Mouse (Mus musculus) stomach, embryonic 16.5 days (tissue): ENCODE measurements around the gene Arhgap18. TPM values are rescaled to one million over a fixed set of nuclear protein-coding genes. Genes with fewer than 3 reads are reported as not detected.

ENCODE experiments used
- ATAC-seq: fragments of 200-750 bp; cut with Nextera tagmentation; 2 replicates; pipeline ENCODE4 v1.8.0; 2017; ENCODE audit warnings: moderate number of reproducible peaks, moderate TSS enrichment; ENCODE audit not compliant: insufficient read depth, low FRiP score
- H3K27ac ChIP-seq: fragments of 300-500 bp; sonication (generic); 2 replicates; pipeline ENCODE4 v1.5.1; 2014; ENCODE audit warnings: low read length
- H3K27me3 ChIP-seq: fragments of 300-500 bp; sonication (generic); 2 replicates; pipeline ENCODE4 v1.6.1; 2014; ENCODE audit warnings: low read length, control low read depth, mixed read lengths; ENCODE audit not compliant: control insufficient read depth, insufficient read depth
- H3K36me3 ChIP-seq: fragments of 300-500 bp; sonication (generic); 2 replicates; pipeline ENCODE4 v1.6.1; 2014; ENCODE audit warnings: low read length; ENCODE audit not compliant: control insufficient read depth, insufficient read depth
- H3K4me1 ChIP-seq: fragments of 300-500 bp; sonication (generic); 2 replicates; pipeline ENCODE4 v1.6.1; 2014; ENCODE audit warnings: low read length, control low read depth, mixed read lengths; ENCODE audit not compliant: control insufficient read depth, insufficient read depth
- H3K4me2 ChIP-seq: fragments of 300-500 bp; sonication (generic); 2 replicates; pipeline ENCODE4 v1.6.1; 2014; ENCODE audit warnings: low read depth, low read length, mixed read lengths
- H3K4me3 ChIP-seq: fragments of 300-500 bp; sonication (generic); replicated peaks from 2 replicates; pipeline ENCODE4 v1.5.1; 2014; ENCODE audit warnings: mild to moderate bottlenecking, low read length
- H3K9ac ChIP-seq: fragments of 300-500 bp; sonication (generic); 2 replicates; pipeline ENCODE4 v1.6.1; 2014; ENCODE audit warnings: low read length
- H3K9me3 ChIP-seq: fragments of 300-500 bp; sonication (generic); replicated peaks from 2 replicates; pipeline ENCODE4 v1.6.1; 2016; ENCODE audit warnings: low read length, control low read depth; ENCODE audit not compliant: control insufficient read depth
- WGBS: fragments of 180-500 bp; shearing (Covaris S2); extraction: QIAGEN DNeasy Blood & Tissue Kit; methylation state at CpG from one replicate; pipeline ENCODE4 v1.1.7; 2014; 5-methylcytosine and 5-hydroxymethylcytosine counted together
- polyA plus RNA-seq: library from polyadenylated mRNA; unstranded; fragments of >200 nt; fragmentation: Nextera tagmentation; extraction: Ambion mirVana; gene quantifications from 2 replicates; pipeline ENCODE4 v1.2.1, GENCODE M21; 2015

Arhgap18 gene
- polyA plus RNA-seq, 1 experiment from 2014 or later: 40.7 TPM

GRCm38 (mm10) chr10:26797287-26797672, 44.1 kb downstream of the Arhgap18 start:
- H3K27me3 ChIP-seq: no peaks in the 10 kb centered on the region
- no peak overlapping the region for H3K27ac ChIP-seq
- no peak for ATAC-seq
- WGBS: 74% methylated on average over 7 of the region's 7 CpGs
- no peak overlapping the region for H3K9ac ChIP-seq
- peaks cover 8% of the 10 kb centered on the region; the same call in 1 of the 2 replicates for H3K4me1 ChIP-seq
- H3K36me3 ChIP-seq: no peaks in the 10 kb centered on the region
- no peaks in the 10 kb centered on the region for H3K9me3 ChIP-seq
- no peak overlapping the region for H3K4me2 ChIP-seq
- no peak overlapping the region for H3K4me3 ChIP-seq

DNA sequence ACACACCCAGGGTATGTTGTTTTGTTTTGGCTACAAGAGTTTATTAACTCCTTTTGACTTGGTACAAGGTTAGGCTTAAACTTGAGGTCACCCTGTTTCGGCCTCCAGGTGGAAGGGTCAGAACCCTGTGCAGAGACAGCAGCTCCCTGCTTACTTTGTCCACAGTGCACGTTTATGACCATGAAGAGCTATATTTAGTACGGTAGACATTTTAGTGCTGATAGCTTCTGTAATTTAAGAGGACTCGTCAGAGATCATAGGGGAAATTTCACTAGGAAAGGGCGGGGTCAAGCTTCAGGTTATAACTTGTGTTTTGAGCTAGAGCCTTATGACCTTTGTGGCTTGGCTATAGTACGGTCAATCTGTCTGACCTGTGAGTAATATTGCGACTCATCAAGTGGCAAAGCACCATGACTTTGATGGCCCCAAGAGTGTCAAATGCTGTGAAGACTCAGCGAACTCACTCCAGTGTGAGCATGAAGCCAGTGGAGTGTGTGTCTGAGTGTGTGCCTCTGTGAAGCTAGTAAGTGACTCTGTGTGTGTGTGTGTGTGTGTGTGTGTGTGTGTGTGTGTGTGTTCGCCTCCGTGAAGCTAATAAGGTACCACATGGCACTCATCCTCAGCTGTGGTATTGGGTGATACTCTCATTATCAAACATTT, 45.7 kb downstream of the Arhgap18 start:
- no peak overlapping the region for H3K9ac ChIP-seq
- WGBS: 61% methylated on average over 10 of the region's 10 CpGs
- H3K4me3 ChIP-seq: no peak overlapping the region
- H3K4me2 ChIP-seq: peak overlapping the region; percentile 35; the same call in 1 of the 2 replicates
- 0 out of 2 replicates have a peak, but pooled peaks have one; percentile 15 for ATAC-seq
- peak overlapping the region; percentile 72 for H3K27ac ChIP-seq
- H3K4me1 ChIP-seq: peaks cover 8% of the 10 kb centered on the region; the same call in 1 of the 2 replicates
- no peaks in the 10 kb centered on the region for H3K27me3 ChIP-seq
- H3K36me3 ChIP-seq: no peaks in the 10 kb centered on the region
- H3K9me3 ChIP-seq: no peaks in the 10 kb centered on the region

- Histone ChIP-seq H3K9ac (no peak overlapping the region), H3K4me1 (peaks cover 8% of the 10 kb centered on the region; the same call in 1 of the 2 replicates), H3K4me2 (peak overlapping the region; percentile 35), H3K27me3 (no peaks in the 10 kb centered on the region), H3K27ac (peak overlapping the region; percentile 72), H3K9me3 (no peaks in the 10 kb centered on the region), H3K36me3 (no peaks in the 10 kb centered on the region), H3K4me3 (no peak overlapping the region)
- 43% methylated on average over 5 of the region's 5 CpGs for WGBS
- ATAC-seq: peak; percentile 83; the same call in 1 of the 2 replicates
Observed at GRCm38 (mm10) chr10:26799562-26800051, 46.4 kb downstream of the Arhgap18 start.

DNA sequence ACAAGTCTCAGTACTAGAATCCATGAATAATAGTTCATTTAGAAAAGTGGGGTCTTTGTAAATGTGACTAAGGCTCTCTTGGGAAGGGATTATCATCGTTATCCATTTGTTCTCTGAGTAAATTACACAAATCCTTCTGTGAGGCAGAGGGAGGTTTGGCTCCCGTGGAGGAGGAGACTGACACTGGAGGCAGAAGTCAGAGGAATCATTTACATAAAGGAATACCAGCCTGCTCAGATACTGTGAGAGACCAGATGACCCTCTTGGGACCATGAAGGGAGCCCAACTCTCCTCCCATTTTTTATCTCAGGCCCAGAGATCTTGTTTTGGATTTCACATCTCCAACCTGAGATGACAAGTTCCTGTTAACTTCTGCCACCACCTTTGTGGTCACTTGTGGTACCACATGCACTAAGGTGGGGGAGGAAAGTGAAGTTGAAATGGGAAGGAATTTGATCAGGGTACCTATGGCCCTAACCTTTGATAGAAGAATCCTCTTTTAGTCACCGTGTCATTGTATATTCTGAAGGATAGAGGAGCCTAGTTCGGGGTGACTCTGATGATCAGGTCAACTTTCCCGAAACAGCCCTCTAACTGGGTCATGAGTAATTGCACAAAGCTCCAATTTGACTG, 51.2 kb downstream of the Arhgap18 start:
- no peak overlapping the region for H3K27ac ChIP-seq
- ATAC-seq: no peak
- no peak overlapping the region for H3K4me3 ChIP-seq
- no peak overlapping the region for H3K4me2 ChIP-seq
- H3K36me3 ChIP-seq: no peaks in the 10 kb centered on the region
- H3K9me3 ChIP-seq: no peaks in the 10 kb centered on the region
- 0 out of 2 replicates have a peak, but pooled peaks cover 4% of the 10 kb centered on the region for H3K4me1 ChIP-seq
- 60% methylated on average over 5 of the region's 5 CpGs for WGBS
- H3K27me3 ChIP-seq: no peaks in the 10 kb centered on the region
- H3K9ac ChIP-seq: no peak overlapping the region

DNA sequence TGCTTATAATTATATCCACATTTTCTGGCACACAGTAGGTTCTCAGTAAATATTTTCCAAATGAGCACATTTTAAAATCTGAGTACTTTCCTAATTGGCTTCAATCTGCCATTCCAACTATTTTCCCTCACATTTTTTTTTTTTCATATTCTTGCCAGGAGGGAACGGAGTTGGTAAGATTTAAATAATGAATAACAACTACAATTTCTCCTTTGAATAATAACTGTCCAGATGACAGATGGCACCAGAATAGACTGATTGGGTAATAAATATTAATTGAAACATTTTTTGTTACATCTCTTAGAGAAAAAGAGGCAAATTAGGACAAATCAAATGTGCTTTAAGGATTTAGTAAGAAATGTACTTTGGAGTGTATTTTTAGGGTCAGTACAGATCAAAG, 51.8 kb downstream of the Arhgap18 start:
- 68% methylated on average over 1 of the region's 1 CpGs for WGBS
- no peaks in the 10 kb centered on the region for H3K36me3 ChIP-seq
- no peaks in the 10 kb centered on the region for H3K9me3 ChIP-seq
- no peak overlapping the region for H3K9ac ChIP-seq
- no peak overlapping the region for H3K4me3 ChIP-seq
- H3K27me3 ChIP-seq: no peaks in the 10 kb centered on the region
- no peak for ATAC-seq
- no peak overlapping the region for H3K27ac ChIP-seq
- 0 out of 2 replicates have a peak, but pooled peaks cover 4% of the 10 kb centered on the region for H3K4me1 ChIP-seq
- H3K4me2 ChIP-seq: no peak overlapping the region

DNA sequence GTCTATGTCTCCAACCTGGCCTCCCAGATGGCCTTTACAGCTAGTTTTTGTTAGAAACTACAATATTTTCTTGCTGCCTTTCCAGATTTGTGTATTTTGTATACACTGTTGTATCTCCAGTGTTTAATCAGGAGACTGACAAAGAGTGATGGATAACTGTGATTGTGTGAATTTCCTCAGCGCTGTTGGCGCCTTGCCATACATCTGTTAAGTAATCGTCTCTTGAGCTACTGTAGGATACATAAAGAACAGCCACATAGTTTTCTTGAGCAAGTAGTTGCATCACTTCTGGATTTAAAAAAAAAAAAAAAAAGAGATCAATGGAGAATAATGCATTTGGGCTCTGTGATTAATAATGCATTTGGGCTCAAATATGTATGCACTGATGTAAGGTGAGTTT, 52.9 kb downstream of the Arhgap18 start:
- Histone ChIP-seq H3K4me2 (no peak overlapping the region), H3K27ac (no peak overlapping the region), H3K27me3 (no peaks in the 10 kb centered on the region), H3K9ac (no peak overlapping the region), H3K4me3 (no peak overlapping the region), H3K9me3 (no peaks in the 10 kb centered on the region), H3K4me1 (0 out of 2 replicates have a peak, but pooled peaks cover 4% of the 10 kb centered on the region), H3K36me3 (no peaks in the 10 kb centered on the region)
- no peak for ATAC-seq
- 30% methylated on average over 3 of the region's 3 CpGs for WGBS

- 0 out of 2 replicates have a peak, but pooled peaks cover 4% of the 10 kb centered on the region for H3K4me1 ChIP-seq
- H3K36me3 ChIP-seq: no peaks in the 10 kb centered on the region
- WGBS: 83% methylated on average over 7 of the region's 7 CpGs
- no peak overlapping the region for H3K9ac ChIP-seq
- no peaks in the 10 kb centered on the region for H3K27me3 ChIP-seq
- no peak overlapping the region for H3K27ac ChIP-seq
- no peak for ATAC-seq
- no peaks in the 10 kb centered on the region for H3K9me3 ChIP-seq
- no peak overlapping the region for H3K4me2 ChIP-seq
- H3K4me3 ChIP-seq: no peak overlapping the region
Observed at GRCm38 (mm10) chr10:26810059-26810458, 56.8 kb downstream of the Arhgap18 start.

DNA sequence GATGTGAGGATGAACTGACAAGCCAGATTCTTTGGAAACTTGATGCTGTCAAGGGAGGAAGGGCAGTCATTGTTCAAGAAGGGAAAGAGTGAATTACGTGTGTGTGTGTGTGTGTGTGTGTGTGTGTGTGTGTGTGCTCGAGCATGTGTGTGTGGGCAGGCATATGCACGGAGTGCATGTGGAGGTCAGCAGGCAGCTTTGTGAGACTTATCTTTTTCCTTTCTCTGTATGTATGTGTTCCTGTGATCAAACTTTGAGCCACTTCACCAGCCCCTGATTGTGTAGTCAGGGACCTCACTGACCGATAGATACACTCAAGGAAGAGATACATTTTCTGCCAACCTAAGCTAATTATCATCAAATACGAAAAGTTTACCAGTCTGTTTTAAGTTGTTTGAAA, 57.6 kb downstream of the Arhgap18 start:
- H3K4me1 ChIP-seq: 0 out of 2 replicates have a peak, but pooled peaks cover 3% of the 10 kb centered on the region
- WGBS: 58% methylated on average over 5 of the region's 5 CpGs
- peak; percentile 62; the same call in 1 of the 2 replicates for ATAC-seq
- no peak overlapping the region for H3K9ac ChIP-seq
- H3K27me3 ChIP-seq: no peaks in the 10 kb centered on the region
- H3K9me3 ChIP-seq: no peaks in the 10 kb centered on the region
- peak overlapping the region; percentile 33; the same call in 1 of the 2 replicates for H3K27ac ChIP-seq
- H3K4me2 ChIP-seq: no peak overlapping the region
- no peak overlapping the region for H3K4me3 ChIP-seq
- no peaks in the 10 kb centered on the region for H3K36me3 ChIP-seq

DNA sequence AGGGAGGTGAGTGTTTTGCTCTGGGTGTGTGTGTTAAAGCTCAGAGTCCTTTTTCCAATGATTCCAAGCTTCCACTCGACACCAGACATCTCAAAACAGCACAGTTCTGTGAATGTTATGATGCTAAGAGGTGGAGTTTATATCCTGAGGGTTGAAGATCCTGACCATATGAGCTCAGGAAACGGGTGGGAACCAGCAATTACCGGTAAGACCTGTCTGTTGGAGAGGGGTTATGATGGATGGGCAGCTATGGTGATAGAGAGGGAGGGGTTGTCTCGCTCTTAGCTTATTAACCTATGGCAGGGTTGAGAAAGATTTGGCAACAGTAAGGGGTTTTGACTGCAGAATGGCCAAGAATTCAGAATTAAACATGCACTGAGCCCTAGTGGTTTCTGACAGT, 58.1 kb downstream of the Arhgap18 start:
- no peak for ATAC-seq
- Histone ChIP-seq H3K9me3 (no peaks in the 10 kb centered on the region), H3K4me1 (no peaks in the 10 kb centered on the region), H3K27me3 (no peaks in the 10 kb centered on the region), H3K4me3 (no peak overlapping the region), H3K36me3 (no peaks in the 10 kb centered on the region), H3K27ac (no peak overlapping the region; the same call in 1 of the 2 replicates), H3K9ac (no peak overlapping the region), H3K4me2 (no peak overlapping the region)
- 26% methylated on average over 4 of the region's 4 CpGs for WGBS
